Mouse (Mus musculus) CD4-positive, CD25-positive, alpha-beta regulatory T cell, adult 2 months (primary cell): Measurements from ENCODE around the gene Caap1.
A peak's percentile ranks its signal among the peaks of the same experiment; 100 is the strongest.

Experiments used
- DNase-seq: peaks from one replicate; pipeline ENCODE4 v3.0.0-alpha.2; 2012; ENCODE audit warnings: low read depth, low spot score

Caap1 gene

GRCm38 (mm10) chr4:94515366-94515765, 41.2 kb downstream of the Caap1 start:
- no peak for DNase-seq

- DNase-seq: peak; percentile 5
Observed at GRCm38 (mm10) chr4:94476749-94477399, 79.7 kb downstream of the Caap1 start.

- DNase-seq: no peak
Observed at GRCm38 (mm10) chr4:94473286-94473685, 83.3 kb downstream of the Caap1 start.

GRCm38 (mm10) chr4:94459424-94459823, 97.2 kb downstream of the Caap1 start:
- DNase-seq: no peak

- no peak for DNase-seq
Observed at GRCm38 (mm10) chr4:94454857-94455256, 101.7 kb downstream of the Caap1 start.
